Mouse (Mus musculus): ENCODE measurements around the gene Hpse. TPM values are rescaled to one million over a fixed set of nuclear protein-coding genes. Genes with fewer than 3 reads are reported as not detected.

Hpse gene
- polyA plus RNA-seq, 1 experiment from 2014 or later = 0.96 TPM

DNA sequence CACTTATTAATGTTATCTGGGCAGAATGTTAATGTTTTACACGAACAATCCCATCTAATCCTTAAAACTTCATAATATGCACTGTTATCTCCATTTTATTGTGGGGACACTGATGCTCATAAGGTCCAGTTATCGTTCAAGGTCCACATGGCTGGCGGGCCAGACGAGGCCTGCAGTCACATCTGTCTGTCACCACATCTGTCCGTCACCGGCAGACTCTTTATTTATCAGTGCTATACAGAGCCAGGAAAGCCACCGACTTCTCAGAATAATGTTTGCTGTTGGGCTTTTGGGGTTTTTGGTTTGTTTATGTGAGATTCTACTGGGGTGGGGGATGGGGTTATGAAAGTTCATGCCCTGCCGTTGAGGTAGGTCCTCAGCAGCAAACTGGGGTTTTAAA lies 81.0 kb downstream of the Hpse start:
- H3K27ac ChIP-seq = no peak overlapping the region
- no peak for ATAC-seq (replicated peaks; ENCODE audit: insufficient number of reproducible peaks, insufficient read depth, low FRiP score, low read depth)
- H3K4me3 ChIP-seq = no peak overlapping the region
- H3K4me1 ChIP-seq (replicated peaks) = peaks cover 5% of the 10 kb centered on the region
- no peak overlapping the region for H3K9ac ChIP-seq
- H3K4me2 ChIP-seq = no peak overlapping the region
- WGBS = 59% methylated on average over 8 of the region's 8 CpGs
- no peaks in the 10 kb centered on the region for H3K36me3 ChIP-seq
- no peaks in the 10 kb centered on the region for H3K9me3 ChIP-seq (replicated peaks)
- peaks cover 3% of the 10 kb centered on the region; the same call in 1 of the 2 replicates for H3K27me3 ChIP-seq

DNA sequence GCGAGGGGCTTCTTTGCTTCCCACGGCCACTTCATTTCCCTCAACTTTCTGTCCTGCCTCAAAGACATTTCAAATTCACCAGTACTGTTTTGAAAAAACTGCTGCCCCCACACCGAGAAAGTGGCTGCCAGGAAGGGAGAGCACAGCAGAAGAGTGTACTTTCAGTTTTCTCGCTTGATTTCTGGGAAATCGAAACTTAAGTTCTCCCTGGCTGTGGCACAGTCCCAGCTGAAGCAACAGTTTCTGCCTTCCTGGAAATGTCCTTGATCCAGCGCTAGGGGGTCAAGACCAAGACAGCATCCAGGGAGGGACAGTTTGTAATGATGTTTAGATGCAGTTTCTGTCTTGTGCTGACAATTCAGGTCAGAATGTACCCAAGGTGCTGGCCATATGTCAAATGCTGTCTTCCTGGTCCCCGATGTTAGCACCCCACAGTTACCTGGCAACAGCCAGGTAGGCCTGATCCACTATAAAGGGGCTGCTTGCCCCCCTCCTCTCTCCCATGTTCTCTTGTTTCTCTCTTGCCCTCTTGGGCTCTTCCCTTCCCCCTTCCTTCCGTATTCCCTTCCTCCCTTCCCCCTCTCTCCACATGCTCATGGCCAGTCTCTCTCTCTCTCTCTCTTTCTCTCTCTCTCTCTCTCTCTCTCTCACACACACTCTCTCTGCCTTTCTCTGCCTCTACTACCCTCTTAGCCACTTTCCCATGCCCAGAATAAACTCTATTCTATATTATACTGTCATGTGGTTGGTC lies 82.5 kb downstream of the Hpse start:
- 60% methylated on average over 8 of the region's 8 CpGs for WGBS
- H3K4me1 ChIP-seq (replicated peaks) = no peaks in the 10 kb centered on the region; the same call in 1 of the 2 replicates
- H3K4me2 ChIP-seq = no peak overlapping the region
- H3K9ac ChIP-seq = no peak overlapping the region
- ATAC-seq (replicated peaks; ENCODE audit: insufficient number of reproducible peaks, insufficient read depth, low FRiP score, low read depth) = no peak
- H3K27ac ChIP-seq = no peak overlapping the region
- H3K27me3 ChIP-seq = peaks cover 2% of the 10 kb centered on the region; the same call in 1 of the 2 replicates
- no peaks in the 10 kb centered on the region for H3K36me3 ChIP-seq
- H3K4me3 ChIP-seq = no peak overlapping the region
- H3K9me3 ChIP-seq (replicated peaks) = no peaks in the 10 kb centered on the region

DNA sequence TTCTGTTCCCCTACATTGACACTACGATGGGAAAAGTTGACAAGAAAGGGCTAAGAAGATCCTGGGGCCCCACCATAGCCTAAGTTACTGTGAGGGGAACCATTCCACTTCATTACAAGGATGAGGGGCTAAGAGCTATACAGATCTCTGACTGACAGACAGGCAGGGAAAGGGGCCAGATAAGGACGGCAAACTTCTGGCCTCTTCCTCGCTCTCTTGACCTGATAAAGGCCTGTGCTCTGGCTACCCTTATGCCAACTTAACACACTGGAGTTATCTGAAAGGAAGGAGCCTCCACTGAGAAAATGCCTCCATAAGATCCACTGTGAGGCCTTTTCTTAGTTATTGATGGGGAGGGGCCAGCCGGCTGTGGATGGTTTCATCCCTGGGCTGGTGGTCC lies 83.6 kb downstream of the Hpse start:
- 68% methylated on average over 4 of the region's 4 CpGs for WGBS
- H3K36me3 ChIP-seq = no peaks in the 10 kb centered on the region
- H3K9me3 ChIP-seq (replicated peaks) = no peaks in the 10 kb centered on the region
- no peak overlapping the region for H3K4me3 ChIP-seq
- H3K4me2 ChIP-seq = no peak overlapping the region
- H3K4me1 ChIP-seq (replicated peaks) = no peaks in the 10 kb centered on the region; the same call in 1 of the 2 replicates
- H3K27ac ChIP-seq = no peak overlapping the region
- no peaks in the 10 kb centered on the region for H3K27me3 ChIP-seq
- ATAC-seq (replicated peaks; ENCODE audit: insufficient number of reproducible peaks, insufficient read depth, low FRiP score, low read depth) = no peak
- H3K9ac ChIP-seq = no peak overlapping the region

DNA sequence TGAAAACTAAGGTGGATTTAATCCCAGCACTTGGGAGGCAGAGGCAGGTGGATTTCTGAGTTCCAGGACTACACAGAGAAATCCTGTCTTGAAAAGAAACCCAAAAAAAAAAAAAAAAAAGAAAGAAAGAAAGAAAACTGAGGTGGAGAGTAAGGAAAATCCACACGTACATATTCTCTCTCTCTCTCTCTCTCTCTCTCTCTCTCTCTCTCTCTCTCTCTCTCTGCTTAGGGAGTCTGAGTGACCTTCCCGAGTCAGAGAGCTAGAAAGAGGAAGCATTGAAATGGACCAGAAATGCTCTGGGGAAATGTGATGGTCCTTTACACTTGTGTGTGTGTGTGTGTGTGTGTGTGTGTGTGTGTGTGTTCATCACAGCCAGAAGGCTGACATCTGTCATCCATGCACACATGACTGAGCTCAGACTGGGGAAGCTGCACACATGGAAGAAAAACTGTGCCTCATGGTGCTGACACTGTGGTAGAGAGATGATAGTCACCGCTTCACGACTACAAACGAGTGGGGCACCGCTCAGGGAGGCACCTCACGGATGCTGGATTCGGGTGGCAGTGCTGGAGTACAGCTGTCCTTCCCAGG lies 84.5 kb downstream of the Hpse start:
- whole genome bisulfite sequencing = 85% methylated on average over 8 of the region's 8 CpGs
- no peaks in the 10 kb centered on the region for H3K27me3 ChIP-seq
- H3K27ac ChIP-seq = no peak overlapping the region

DNA sequence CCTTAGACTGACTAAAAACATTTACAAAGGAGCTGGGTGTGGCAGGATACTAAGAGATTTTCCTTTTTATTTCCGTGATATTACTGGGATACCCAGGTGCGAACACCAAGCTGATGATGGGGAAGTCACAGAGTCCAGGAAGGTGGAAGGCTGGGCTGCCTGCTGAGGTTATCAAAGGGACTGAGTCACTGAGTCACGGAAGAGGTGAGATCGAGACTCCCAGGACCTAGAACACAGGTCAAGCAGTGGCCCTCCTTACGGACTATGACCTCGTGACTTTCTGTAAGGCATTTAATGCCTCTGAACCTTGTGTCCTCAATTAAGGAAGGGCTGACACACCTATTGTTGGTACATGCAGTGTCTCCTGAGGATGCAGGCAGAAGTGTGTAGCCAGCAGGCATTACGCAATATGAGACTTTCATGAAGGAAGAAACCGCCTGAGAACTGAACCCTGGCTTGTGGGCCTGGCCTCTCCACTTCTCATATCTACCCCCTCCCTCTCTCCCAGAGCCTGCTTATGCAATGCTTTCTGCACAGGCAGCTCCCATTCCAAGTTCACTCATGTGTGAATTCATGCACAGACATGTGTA lies 86.9 kb downstream of the Hpse start:
- no peak for ATAC-seq (replicated peaks; ENCODE audit: insufficient number of reproducible peaks, insufficient read depth, low FRiP score, low read depth)
- Histone ChIP-seq H3K4me3 (no peak overlapping the region), H3K4me1 (replicated peaks) (no peaks in the 10 kb centered on the region; the same call in 1 of the 2 replicates), H3K4me2 (no peak overlapping the region), H3K36me3 (no peaks in the 10 kb centered on the region), H3K27ac (no peak overlapping the region), H3K9ac (no peak overlapping the region), H3K9me3 (replicated peaks) (no peaks in the 10 kb centered on the region), H3K27me3 (no peaks in the 10 kb centered on the region)
- 81% methylated on average over 8 of the region's 8 CpGs for WGBS

More for the DNA sequence above, 84.5 kb downstream of the Hpse start:
- Histone ChIP-seq H3K9me3 (replicated peaks) (no peaks in the 10 kb centered on the region), H3K36me3 (no peaks in the 10 kb centered on the region), H3K9ac (no peak overlapping the region), H3K4me1 (replicated peaks) (no peaks in the 10 kb centered on the region; the same call in 1 of the 2 replicates), H3K4me3 (no peak overlapping the region), H3K4me2 (no peak overlapping the region)
- no peak for ATAC-seq (replicated peaks; ENCODE audit: insufficient number of reproducible peaks, insufficient read depth, low FRiP score, low read depth)

Other genes starting within 250 kb of the Hpse start
- gene Lin54, start 219.1 kb downstream of the Hpse start, polyA plus RNA-seq (2015; fragmentation: Nextera tagmentation; extraction: Ambion mirVana) = 9.1 and 10.2 TPM in 2 replicates
- 134 and 137 TPM in 2 replicates for gene Cops4, start 201.4 kb downstream of the Hpse start, polyA plus RNA-seq (2015; fragmentation: Nextera tagmentation; extraction: Ambion mirVana)
- gene Plac8, start 147.5 kb downstream of the Hpse start, polyA plus RNA-seq (2015; fragmentation: Nextera tagmentation; extraction: Ambion mirVana) = 7.7 and 38.2 TPM in 2 replicates
- gene Coq2, start 44.6 kb downstream of the Hpse start, polyA plus RNA-seq (2015; fragmentation: Nextera tagmentation; extraction: Ambion mirVana) = 63.2 and 68.2 TPM in 2 replicates
- gene Helq, start 78.9 kb upstream of the Hpse start, polyA plus RNA-seq (2015; fragmentation: Nextera tagmentation; extraction: Ambion mirVana) = 9.2 and 9.5 TPM in 2 replicates
- 121 and 134 TPM in 2 replicates for gene Mrps18c, start 78.9 kb upstream of the Hpse start, polyA plus RNA-seq (2015; fragmentation: Nextera tagmentation; extraction: Ambion mirVana)
- gene Abraxas1, start 101.2 kb upstream of the Hpse start, polyA plus RNA-seq (2015; fragmentation: Nextera tagmentation; extraction: Ambion mirVana) = 31.2 and 33.9 TPM in 2 replicates
- 14.3 and 15.5 TPM in 2 replicates for gene Gpat3, start 126.0 kb upstream of the Hpse start, polyA plus RNA-seq (2015; fragmentation: Nextera tagmentation; extraction: Ambion mirVana)

Measured in heart, embryonic 15.5 days (tissue).